Mouse (Mus musculus) granulocyte monocyte progenitor cell, adult 5-6 weeks (primary cell): ENCODE data around the gene Pimreg. TPM values are rescaled to one million over a fixed set of nuclear protein-coding genes. Genes with fewer than 3 reads are reported as not detected.

Source experiments
- ATAC-seq: replicated peaks from 2 replicates; pipeline ENCODE4 v1.8.0; 2016; ENCODE audit warnings: mild to moderate bottlenecking, moderate TSS enrichment, inconsistent platforms; ENCODE audit not compliant: poor library complexity, severe bottlenecking
- total RNA-seq, 2 experiments: library from RNA; stranded (forward) in 1 of 2; stranded (reverse) in 1 of 2; fragments of 200-712, 200-1000 nt in 1 of 2; fragments of >200 nt in 1 of 2; fragmentation: Nextera tagmentation in 1 of 2; gene quantifications; 2 replicates each; pipeline ENCODE4 v1.2.3; 2014 to 2017

Gene Pimreg
- total RNA-seq, 2 experiments from 2014 or later, result 14.4 to 17.0 TPM

DNA sequence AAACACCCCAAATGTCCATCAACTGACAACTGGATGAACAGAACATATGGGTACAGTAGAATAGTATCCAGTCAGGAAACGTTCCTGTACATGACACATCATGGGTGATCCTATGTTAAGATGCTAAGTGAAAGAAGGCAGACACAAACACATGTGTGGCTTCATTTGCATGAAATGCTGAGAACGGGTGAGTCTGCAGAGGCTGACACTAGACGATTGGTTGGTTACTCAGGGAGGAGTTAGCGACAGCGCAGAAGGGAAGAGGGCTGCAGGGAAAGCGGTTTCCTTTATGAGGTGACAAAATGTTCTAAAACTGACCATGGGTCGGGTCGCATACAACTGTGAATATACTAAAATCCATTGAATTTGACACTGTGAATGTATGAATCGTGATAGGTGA is 18.6 kb downstream of the Pimreg start:
- no peak for ATAC-seq

DNA sequence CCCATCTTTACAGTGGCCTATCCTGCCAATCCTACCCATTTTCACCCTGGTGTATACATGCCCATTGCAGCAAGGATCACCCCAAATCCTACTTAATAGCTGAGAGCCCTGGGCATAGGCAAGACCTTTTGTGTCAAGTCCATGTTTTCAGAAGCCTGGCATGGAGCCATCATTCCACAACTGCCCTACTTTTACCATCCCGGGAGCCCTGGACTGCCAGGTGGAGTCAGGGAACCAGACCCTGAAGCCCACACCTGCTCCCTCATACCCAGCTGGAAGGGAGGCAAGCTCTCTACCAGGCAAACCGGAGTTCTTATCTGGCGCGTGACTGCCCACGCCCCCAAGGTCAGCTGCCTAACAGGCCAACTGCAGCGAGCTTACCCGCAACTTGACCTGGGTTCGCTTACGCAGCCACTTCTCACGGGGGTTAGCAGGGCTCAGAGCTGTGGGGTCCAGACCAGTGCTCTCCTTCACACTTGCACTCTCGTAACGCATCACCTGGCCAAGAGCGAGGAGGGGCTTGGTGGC is 19.3 kb downstream of the Pimreg start:
- no peak for ATAC-seq

DNA sequence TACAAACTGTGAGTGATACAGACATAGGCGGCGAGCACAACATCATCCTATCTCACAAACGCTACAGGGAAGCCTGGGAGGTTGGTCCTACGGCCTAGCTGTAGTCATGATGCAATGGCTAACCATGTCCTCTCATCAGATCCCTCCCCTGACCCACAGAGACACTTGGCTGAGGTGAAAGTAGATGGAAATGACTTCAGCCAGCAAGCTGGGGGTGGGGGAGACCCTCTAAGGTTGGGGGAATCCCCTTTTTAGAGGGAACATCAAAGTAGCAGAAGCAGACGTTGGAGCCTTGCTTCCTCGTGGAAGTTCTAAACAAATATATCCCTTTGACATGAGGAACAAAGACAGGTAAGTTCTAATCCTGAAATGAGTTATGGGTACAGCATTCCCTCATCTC is 22.6 kb downstream of the Pimreg start:
- ATAC-seq, result no peak

DNA sequence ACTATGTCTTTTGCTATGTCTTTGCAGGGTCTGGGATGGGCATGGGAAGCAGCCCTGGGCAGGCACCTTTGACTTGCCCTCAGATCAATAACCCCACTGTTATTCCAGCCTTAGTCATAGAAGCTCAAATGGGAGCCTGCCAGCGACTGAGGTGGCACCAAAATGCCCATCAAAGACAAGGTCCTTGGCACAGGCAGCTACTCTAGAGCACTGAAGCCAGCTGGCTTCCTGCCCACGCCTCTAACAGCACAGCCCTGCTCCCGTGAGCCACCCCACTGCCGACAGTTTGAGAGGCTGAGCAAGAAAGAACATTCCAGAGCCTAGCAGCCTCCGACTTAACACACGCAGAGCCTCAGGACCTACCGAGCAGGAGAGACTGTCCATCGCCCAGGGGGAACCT is 23.3 kb downstream of the Pimreg start:
- ATAC-seq, result no peak

DNA sequence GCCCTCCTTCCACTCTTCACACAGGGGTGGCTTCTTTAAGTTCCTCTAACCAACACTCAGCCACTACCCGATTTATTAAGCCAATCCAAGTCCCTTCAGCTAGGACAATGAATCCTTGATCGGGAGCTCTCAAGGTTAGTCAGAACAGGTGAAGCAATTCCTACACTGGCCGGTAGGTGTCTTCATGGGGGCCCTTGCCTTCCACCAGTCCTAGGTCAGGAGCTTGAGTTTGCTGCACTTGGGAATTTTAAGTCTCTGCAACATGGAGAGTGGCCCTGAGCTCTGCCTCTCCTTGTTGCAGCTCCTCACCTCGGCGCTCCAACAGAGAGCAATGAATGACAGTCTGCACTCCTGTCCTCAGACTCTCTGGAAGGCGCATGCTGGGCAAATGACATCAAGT is 24.5 kb downstream of the Pimreg start:
- peak; percentile 40; the same call in 1 of the 2 replicates for ATAC-seq

DNA sequence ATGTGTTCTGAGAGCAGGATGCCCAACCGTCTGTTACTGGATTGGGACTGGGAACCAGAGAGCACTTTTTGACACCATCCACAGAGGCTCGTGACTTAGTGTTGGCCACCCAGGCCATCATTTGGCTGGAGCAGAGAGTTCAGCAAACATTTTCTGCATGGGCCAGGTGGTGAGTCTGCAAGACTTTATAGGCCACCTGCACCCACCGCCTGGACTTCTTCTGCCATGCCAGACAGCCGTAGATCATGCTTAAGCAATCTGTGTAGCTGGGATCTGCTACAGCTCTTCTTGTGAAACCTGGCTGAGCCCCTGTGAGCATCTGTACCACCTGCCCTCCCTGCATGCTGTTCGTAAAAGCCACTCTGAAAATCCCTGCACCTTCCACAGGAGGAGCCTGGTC is 25.5 kb downstream of the Pimreg start:
- no peak for ATAC-seq

DNA sequence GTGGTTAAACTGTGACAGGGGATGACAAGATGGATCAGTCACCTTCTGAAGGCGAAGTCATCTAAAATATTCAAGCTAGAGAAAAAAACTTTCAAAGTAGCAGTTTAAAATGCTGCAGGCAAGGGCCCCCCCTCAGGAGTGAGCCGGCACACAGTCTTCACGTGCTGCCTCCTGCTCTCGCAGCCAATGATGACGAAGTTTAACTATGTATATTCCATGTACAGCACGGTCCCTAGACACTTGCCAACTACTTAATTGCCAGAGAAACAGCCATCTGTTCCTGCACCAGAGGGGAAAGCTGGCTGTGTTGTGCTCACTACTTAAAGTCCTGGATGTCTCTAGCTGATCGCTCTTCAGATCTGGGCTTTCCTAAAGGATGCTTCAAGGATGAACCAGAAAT is 26.2 kb downstream of the Pimreg start:
- ATAC-seq, result no peak

DNA sequence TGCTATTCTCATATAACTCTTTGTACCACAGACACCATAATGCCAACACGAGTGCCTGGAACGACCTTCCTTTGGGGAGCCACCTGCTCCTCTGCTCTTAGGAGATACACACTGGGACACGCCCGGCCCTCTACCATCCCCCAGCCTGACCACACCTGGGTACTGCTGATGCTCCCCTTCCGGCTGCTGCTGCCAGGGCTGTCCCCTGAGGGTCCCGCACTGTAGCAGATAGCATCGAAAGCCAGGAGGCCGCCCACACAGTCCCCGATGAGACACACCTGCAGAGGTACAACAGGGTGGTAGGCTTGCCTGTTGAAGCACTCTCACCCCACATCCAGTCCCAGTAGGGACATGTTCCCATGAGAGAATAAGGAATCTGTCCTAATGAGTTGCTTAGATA is 28.9 kb downstream of the Pimreg start:
- ATAC-seq, result no peak

DNA sequence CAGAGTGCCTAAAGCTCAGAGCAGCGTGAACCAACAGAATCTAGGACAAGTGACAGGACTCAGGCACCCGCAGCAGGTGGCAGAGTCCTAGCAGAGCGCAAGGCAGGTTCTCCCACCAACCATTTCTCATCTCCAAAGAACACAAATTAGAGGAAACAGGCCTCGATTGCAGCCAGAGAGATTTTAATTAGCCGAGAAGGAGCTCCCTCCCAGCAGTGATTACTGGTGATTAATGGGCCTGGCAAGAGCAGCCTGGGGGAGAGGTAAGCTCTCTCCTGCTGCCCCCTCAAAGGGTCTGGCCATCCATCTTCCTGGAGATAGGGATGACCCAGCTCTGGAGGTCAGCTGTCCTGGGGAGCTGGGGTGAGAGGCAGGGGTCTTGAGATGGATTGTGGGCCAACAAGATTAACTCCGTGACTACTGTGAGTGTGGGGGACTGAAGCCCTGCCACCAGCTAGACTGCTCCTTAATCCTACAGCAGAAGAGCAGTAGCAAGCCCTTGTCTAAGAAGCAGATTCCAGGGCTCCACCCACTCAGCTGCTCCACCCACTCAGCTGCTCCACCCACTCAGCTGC is 30.6 kb downstream of the Pimreg start:
- ATAC-seq, result no peak

DNA sequence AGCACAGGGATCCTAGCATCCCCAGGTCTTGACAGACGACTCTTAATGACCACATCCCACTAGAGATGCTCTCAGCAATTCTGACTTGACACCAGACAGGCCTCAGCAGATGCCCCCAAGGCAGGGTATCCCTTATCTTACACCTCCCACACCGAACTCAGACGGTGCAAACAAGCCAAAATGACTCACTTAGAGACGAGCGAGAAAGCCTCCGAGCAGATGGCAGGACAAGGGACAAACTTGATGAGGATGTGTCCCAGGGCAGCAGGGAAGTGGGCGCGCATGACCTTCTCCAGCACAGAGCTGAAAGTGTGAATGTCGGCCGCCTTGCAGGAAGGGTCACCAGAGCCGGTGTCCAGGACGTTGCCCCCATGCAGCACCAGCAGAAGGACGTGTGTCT is 32.4 kb downstream of the Pimreg start:
- no peak for ATAC-seq

DNA sequence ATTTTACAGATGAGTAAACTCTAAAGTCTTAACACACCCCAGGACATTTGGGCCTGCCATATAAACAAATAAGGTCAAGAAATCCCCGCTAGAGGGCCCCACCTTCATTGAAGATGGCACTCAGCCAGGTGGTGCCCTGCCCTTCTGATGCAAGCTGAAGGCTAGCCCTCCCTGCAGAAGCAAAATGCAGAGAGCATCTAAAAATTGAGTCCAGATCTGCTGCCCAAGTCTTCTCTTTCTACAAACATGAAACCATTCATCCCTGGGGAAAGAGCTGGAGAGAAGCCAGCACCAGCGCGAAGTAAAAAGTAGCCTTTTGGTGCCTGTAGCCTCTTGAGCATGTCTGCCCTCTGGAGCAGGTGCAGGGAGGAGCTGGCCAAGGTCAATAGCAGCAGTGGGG is 36.2 kb downstream of the Pimreg start:
- ATAC-seq, result no peak

DNA sequence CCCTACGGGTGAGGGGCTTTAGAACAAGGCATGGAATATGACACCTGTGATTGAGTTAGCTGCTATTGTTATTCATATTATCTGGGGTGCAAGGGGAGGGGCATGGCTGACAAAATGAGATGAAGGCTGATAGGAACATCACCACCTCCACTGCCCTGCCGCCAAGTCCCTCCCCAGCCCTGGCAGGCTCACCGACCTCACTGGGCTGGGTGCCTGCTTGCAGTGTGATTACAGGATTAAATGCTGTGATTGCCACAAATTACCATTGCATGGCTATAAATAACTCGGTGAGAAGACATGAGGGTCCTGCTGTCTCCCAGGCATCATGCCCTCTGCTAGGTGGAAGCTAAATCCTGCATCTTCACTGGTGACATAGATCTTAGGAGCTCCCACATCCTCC is 36.8 kb downstream of the Pimreg start:
- ATAC-seq, result no peak

DNA sequence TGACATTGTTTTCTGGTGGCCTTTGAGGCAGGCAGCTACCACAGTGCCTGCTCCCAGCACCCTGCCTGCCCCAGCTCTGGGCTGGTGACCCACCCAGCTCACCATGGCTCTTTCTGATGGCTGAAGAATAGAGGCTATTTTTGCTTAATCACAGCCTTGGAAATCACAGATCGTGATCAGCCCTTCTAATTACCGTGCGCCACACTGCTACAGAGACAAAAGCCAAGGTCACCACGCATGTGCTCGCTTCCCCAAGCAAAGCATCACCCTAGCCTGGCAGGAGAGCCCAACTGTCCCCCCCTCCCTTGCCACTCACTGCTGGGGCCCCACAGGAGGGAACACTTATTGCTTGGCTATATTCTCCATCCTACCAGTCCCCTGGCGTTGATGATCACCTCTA is 38.6 kb downstream of the Pimreg start:
- no peak for ATAC-seq

DNA sequence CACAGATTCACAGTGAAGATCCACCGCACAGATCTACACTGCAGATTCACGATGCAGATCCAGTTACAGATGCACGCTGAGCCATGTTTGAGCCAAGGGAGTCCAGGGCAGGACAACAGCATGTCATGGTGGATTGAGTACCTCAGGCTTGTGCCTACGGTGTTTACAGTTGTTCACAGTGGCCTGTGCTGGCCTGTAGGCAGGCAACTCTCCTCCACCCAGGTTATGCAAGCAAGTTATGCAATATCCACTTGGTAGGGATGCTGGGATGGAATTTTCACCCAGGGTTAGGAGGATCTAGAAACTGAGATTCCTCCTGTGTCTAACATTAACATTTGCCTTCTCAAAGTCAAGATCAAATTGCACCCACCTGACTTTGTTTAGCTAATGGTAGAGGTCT is 40.8 kb downstream of the Pimreg start:
- ATAC-seq, result no peak

DNA sequence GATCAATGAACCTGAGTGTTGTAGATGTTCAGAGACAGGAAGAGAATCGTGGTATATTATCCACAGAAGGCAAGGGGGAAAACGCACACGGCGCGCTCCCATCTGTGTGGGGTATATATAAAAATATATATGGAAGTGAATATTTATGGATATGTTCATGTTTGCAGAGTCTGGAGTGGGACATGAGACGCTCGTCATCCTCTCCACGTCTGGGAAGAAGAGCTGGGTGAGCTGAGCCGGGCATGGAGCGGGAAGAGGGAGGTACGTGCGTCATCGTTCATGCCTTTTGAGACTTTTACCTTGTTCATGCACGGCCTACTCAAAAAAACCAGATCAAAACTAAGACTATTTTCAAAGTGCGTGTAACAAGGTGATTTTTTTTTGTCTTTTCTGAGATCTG is 42.5 kb downstream of the Pimreg start:
- ATAC-seq, result no peak

DNA sequence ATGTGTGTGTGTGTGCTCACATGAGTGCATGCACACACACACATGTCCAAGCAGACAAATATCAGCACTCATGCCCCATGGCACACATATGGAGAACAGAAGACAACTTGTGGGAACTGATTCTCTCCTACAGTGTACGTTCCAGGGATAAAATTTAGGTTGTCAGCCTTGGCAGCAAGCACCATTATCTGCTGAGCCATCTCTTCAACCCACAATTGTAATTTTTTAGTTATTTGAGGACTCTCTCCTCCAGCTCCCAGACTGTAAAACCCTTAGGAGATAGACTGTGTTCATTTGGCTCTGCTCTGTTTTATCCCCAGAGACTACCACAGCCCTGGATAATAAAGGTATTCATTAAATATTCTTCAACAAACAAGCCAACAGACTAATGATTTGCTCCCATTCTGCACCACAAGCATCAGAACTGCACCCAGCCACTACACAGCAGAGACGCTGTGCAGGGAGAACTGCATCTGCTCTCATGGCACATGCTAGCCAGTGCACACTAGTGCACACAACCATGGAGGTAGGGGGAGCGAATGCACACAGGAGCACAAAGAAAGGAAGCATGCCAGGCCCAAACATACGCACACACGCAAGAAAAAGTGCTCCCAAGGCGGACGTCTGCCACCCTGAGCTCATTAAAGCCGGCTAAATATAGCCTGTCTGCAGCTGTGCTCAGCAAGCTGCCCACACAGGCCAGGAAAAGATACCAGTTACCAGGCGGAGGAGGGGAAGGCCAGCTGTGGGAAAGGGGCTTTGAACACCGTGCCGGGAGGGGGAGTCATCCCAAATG is 44.6 kb downstream of the Pimreg start:
- no peak for ATAC-seq

DNA sequence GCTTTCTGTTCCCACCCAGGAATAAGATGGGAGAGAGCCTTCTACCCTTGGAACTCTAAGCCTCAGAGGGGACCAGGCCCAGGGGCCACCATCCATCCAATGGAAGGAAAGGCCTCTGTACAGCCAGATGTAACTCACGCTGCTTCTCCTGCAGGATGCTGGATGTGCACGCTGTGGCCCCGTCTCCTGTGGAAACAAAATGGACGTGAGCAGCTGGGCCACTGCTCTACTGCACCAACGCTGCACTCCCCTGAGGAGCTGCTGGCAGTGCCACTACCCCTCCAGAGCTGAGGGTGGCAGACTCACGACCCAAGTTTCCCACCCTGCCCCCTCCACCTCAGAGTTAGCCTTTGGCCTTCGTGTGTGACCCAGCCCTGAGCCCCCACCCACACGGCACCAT is 50.6 kb downstream of the Pimreg start:
- no peak for ATAC-seq

DNA sequence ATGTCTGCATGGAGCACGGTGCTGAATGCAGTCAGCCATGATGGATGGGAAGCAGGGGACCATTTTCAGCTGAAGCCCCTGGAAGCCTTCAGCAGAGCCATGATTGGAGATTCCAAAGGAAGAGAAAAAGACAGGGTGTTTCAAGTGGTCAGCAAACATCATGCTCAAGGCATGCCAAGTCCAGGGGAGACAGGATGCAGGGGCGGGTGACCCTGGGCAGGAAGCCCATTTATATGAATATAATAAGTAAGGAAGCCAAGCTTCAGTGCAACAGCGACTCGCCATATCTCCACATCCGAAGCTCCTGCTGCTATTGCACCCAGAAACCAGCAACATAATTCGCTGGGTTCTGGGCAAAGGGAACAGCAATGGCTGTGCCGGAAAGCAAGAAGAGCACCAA is 52.6 kb downstream of the Pimreg start:
- no peak for ATAC-seq

DNA sequence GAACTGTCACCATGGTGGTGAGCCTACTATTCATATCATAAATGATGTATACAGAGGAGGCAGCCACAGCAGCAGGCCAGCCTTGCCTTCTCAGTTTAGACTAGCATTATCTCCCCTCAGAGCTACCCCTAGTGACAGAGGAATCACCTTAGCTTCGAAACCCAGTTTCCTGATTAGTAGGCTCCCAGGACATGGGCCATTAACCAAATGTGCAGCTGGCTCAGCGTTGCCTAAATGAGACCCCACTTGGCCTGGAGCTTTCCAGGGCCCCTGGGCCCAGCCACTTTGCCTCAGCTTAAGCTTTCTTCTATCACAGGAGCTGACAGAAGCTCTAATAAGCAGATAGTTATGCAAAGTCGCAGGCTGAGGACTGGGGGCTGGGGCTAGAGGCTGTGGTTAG is 54.2 kb downstream of the Pimreg start:
- no peak for ATAC-seq
